8 mouse cellular contexts compared by ENCODE assay signal in the genomic region with DNA sequence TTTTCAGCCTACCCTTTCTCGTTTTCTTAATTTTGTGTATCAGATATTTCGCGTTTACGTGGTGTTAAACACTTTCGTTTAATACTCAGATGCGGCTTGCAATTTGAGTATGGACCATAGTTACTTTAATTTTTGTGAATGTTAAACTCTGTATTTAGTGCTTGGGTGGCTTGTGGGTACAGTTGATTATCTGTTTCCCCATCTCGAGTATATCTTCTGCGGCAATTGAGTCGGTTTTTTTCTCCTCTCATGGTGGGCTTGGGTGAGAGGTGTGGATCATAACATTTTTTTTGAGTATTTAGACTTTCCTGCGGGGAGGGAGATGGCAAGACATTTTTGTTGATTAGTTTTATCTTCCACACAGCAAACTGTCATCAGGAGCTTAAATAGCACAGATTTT. TPM values are rescaled to one million over a fixed set of nuclear protein-coding genes. Genes with fewer than 3 reads are reported as not detected.
DNase-seq lines count a peak whose midpoint lies in the region; ATAC-seq and TF ChIP-seq lines count a peak whose summit lies in the region.

No protein-coding gene starts in this region.

- peaks cover 19% of the 10 kb centered on the region for H3K4me1 ChIP-seq in kidney, embryonic 16.5 days (ENCODE audit: insufficient read depth, low read length)
- peaks cover 31% of the 10 kb centered on the region for H3K4me1 ChIP-seq in embryonic facial prominence, embryonic 10.5 days
- H3K4me1 ChIP-seq in hindbrain, postnatal 0 days (ENCODE audit: insufficient read depth, low read length): no peaks in the 10 kb centered on the region; the same call in none of the 2 replicates
- peaks cover 11% of the 10 kb centered on the region; the same call in 1 of the 2 replicates for H3K4me1 ChIP-seq in midbrain, postnatal 0 days (ENCODE audit: insufficient read depth, low read length)

- no peaks in the 10 kb centered on the region for H3K9me3 ChIP-seq in kidney, embryonic 16.5 days (ENCODE audit: low read length)
- no peaks in the 10 kb centered on the region for H3K9me3 ChIP-seq in embryonic facial prominence, embryonic 10.5 days
- no peaks in the 10 kb centered on the region for H3K9me3 ChIP-seq in hindbrain, postnatal 0 days (ENCODE audit: low read length)
- H3K9me3 ChIP-seq in midbrain, postnatal 0 days (ENCODE audit: low read length): no peaks in the 10 kb centered on the region

- no peak overlapping the region for H3K27ac ChIP-seq in kidney, embryonic 16.5 days (ENCODE audit: low read length)
- H3K27ac ChIP-seq in embryonic facial prominence, embryonic 10.5 days (replicated peaks): peak overlapping the region; percentile 97
- 0 out of 2 replicates have a peak overlapping the region, but pooled peaks have one; percentile 99 for H3K27ac ChIP-seq in hindbrain, postnatal 0 days
- H3K27ac ChIP-seq in midbrain, postnatal 0 days (ENCODE audit: low read depth, low read length): peak overlapping the region; percentile 98; the same call in 1 of the 2 replicates

- H3K36me3 ChIP-seq in kidney, embryonic 16.5 days (ENCODE audit: insufficient read depth, low read length): peaks cover 8% of the 10 kb centered on the region
- H3K36me3 ChIP-seq in embryonic facial prominence, embryonic 10.5 days (replicated peaks): peaks cover 38% of the 10 kb centered on the region
- peaks cover 9% of the 10 kb centered on the region for H3K36me3 ChIP-seq in hindbrain, postnatal 0 days (ENCODE audit: insufficient read depth, low read length)
- H3K36me3 ChIP-seq in midbrain, postnatal 0 days (ENCODE audit: insufficient read depth, low read length): peaks cover 12% of the 10 kb centered on the region

- no peak for ATAC-seq in kidney, embryonic 16.5 days (ENCODE audit: low FRiP score, low TSS enrichment)
- no peak for ATAC-seq in hindbrain, postnatal 0 days
- ATAC-seq in midbrain, postnatal 0 days (ENCODE audit: low FRiP score): no peak

- H3K4me3 ChIP-seq in kidney, embryonic 16.5 days (ENCODE audit: low read length): peak overlapping the region; percentile 95
- H3K4me3 ChIP-seq in embryonic facial prominence, embryonic 10.5 days: peak overlapping the region; percentile 81
- peak overlapping the region; percentile 96 for H3K4me3 ChIP-seq in hindbrain, postnatal 0 days (ENCODE audit: low read length)
- H3K4me3 ChIP-seq in midbrain, postnatal 0 days (ENCODE audit: low read depth, low read length): peak overlapping the region; percentile 73

- TF ChIP-seq CTCF in hindbrain, postnatal 0 days (IDR thresholded peaks at IDR 0.05; ENCODE audit: low read depth): no peak
- no peak for TF ChIP-seq CTCF in midbrain, postnatal 0 days (IDR thresholded peaks at IDR 0.05)

- H3K9ac ChIP-seq in kidney, embryonic 16.5 days (replicated peaks; ENCODE audit: low read length): peak overlapping the region; percentile 89
- H3K9ac ChIP-seq in hindbrain, postnatal 0 days (replicated peaks; ENCODE audit: low read length): peak overlapping the region; percentile 90
- peak overlapping the region; percentile 91 for H3K9ac ChIP-seq in midbrain, postnatal 0 days (replicated peaks; ENCODE audit: low read length, poor library complexity, severe bottlenecking)

- 31% methylated on average over 10 of the region's 10 CpGs for WGBS in kidney, embryonic 16.5 days
- 46% methylated on average over 10 of the region's 10 CpGs for WGBS in embryonic facial prominence, embryonic 10.5 days
- WGBS in hindbrain, postnatal 0 days: 39% methylated on average over 10 of the region's 10 CpGs
- WGBS in midbrain, postnatal 0 days: 46% methylated on average over 10 of the region's 10 CpGs

- H3K4me2 ChIP-seq in kidney, embryonic 16.5 days (replicated peaks; ENCODE audit: low read depth, low read length): peak overlapping the region; percentile 54
- peak overlapping the region; percentile 92 for H3K4me2 ChIP-seq in hindbrain, postnatal 0 days (ENCODE audit: low read depth, low read length)
- peak overlapping the region; percentile 51 for H3K4me2 ChIP-seq in midbrain, postnatal 0 days (ENCODE audit: low read depth, low read length, poor library complexity, severe bottlenecking)

- DNase-seq in kidney, postnatal 36 days: no peak
- DNase-seq in embryonic facial prominence, embryonic 10.5 days (ENCODE audit: low spot score): no peak
- no peak for DNase-seq in hindbrain, postnatal 0 days (ENCODE audit: low spot score)
- DNase-seq in midbrain, postnatal 0 days (ENCODE audit: low spot score): no peak
- DNase-seq in right cerebral cortex, postnatal 25 days: no peak
- DNase-seq in urinary bladder, adult 18-20 months (ENCODE audit: low spot score in 2 of 2): no peak
- no peak for DNase-seq in kidney, adult 9 months

- no peaks in the 10 kb centered on the region for H3K27me3 ChIP-seq in kidney, embryonic 16.5 days (ENCODE audit: insufficient read depth, low read length)
- no peaks in the 10 kb centered on the region for H3K27me3 ChIP-seq in embryonic facial prominence, embryonic 10.5 days (replicated peaks; ENCODE audit: low read depth, poor library complexity, severe bottlenecking)
- no peaks in the 10 kb centered on the region for H3K27me3 ChIP-seq in hindbrain, postnatal 0 days (ENCODE audit: insufficient read depth, low read length)
- H3K27me3 ChIP-seq in midbrain, postnatal 0 days (ENCODE audit: insufficient read depth, low read length): no peaks in the 10 kb centered on the region

RNA-seq across cellular contexts. Expression of a gene that starts 1.4 kb away (rescaled TPM):
- polyA plus RNA-seq in kidney, embryonic 16.5 days (2015; fragmentation: Nextera tagmentation; extraction: Ambion mirVana): 729 and 742 TPM in 2 replicates
- polyA plus RNA-seq in embryonic facial prominence, embryonic 10.5 days (2016; fragmentation: Nextera tagmentation; extraction: Ambion mirVana): 890 and 902 TPM in 2 replicates
- total RNA-seq in hindbrain, postnatal 0 days (2014; rRNA removed): 228 and 253 TPM in 2 replicates
- 454 and 491 TPM in 2 replicates for polyA plus RNA-seq in hindbrain, postnatal 0 days (2015; fragmentation: Nextera tagmentation; extraction: Ambion mirVana)
- 196 and 259 TPM in 2 replicates for total RNA-seq in midbrain, postnatal 0 days (2014; rRNA removed)
- 460 and 484 TPM in 2 replicates for polyA plus RNA-seq in midbrain, postnatal 0 days (2015; fragmentation: Nextera tagmentation; extraction: Ambion mirVana)

RNA-seq across cellular contexts. Expression of a gene that starts 2.0 kb away (rescaled TPM):
- 38.8 and 41.2 TPM in 2 replicates for polyA plus RNA-seq in kidney, embryonic 16.5 days (2015; fragmentation: Nextera tagmentation; extraction: Ambion mirVana)
- polyA plus RNA-seq in embryonic facial prominence, embryonic 10.5 days (2016; fragmentation: Nextera tagmentation; extraction: Ambion mirVana): 23.8 and 26.8 TPM in 2 replicates
- 38.7 and 45.6 TPM in 2 replicates for total RNA-seq in hindbrain, postnatal 0 days (2014; rRNA removed)
- polyA plus RNA-seq in hindbrain, postnatal 0 days (2015; fragmentation: Nextera tagmentation; extraction: Ambion mirVana): 56.8 and 62.8 TPM in 2 replicates
- 36.0 and 57.0 TPM in 2 replicates for total RNA-seq in midbrain, postnatal 0 days (2014; rRNA removed)
- 54.8 and 64.1 TPM in 2 replicates for polyA plus RNA-seq in midbrain, postnatal 0 days (2015; fragmentation: Nextera tagmentation; extraction: Ambion mirVana)

RNA-seq across cellular contexts. Expression of a gene that starts 11.0 kb away (rescaled TPM):
- 74.8 and 77.8 TPM in 2 replicates for polyA plus RNA-seq in kidney, embryonic 16.5 days (2015; fragmentation: Nextera tagmentation; extraction: Ambion mirVana)
- polyA plus RNA-seq in embryonic facial prominence, embryonic 10.5 days (2016; fragmentation: Nextera tagmentation; extraction: Ambion mirVana): 88.3 and 97.5 TPM in 2 replicates
- 31.9 and 37.5 TPM in 2 replicates for total RNA-seq in hindbrain, postnatal 0 days (2014; rRNA removed)
- 48.1 and 48.6 TPM in 2 replicates for polyA plus RNA-seq in hindbrain, postnatal 0 days (2015; fragmentation: Nextera tagmentation; extraction: Ambion mirVana)
- 38.1 and 43.6 TPM in 2 replicates for total RNA-seq in midbrain, postnatal 0 days (2014; rRNA removed)
- polyA plus RNA-seq in midbrain, postnatal 0 days (2015; fragmentation: Nextera tagmentation; extraction: Ambion mirVana): 48.8 and 49.8 TPM in 2 replicates

RNA-seq across cellular contexts. Expression of a gene that starts 11.2 kb away (rescaled TPM):
- 54.9 and 60.6 TPM in 2 replicates for polyA plus RNA-seq in kidney, embryonic 16.5 days (2015; fragmentation: Nextera tagmentation; extraction: Ambion mirVana)
- 56.9 and 58.1 TPM in 2 replicates for polyA plus RNA-seq in embryonic facial prominence, embryonic 10.5 days (2016; fragmentation: Nextera tagmentation; extraction: Ambion mirVana)
- 30.1 and 43.2 TPM in 2 replicates for total RNA-seq in hindbrain, postnatal 0 days (2014; rRNA removed)
- 50.8 and 54.4 TPM in 2 replicates for polyA plus RNA-seq in hindbrain, postnatal 0 days (2015; fragmentation: Nextera tagmentation; extraction: Ambion mirVana)
- total RNA-seq in midbrain, postnatal 0 days (2014; rRNA removed): 28.9 and 32.2 TPM in 2 replicates
- 47.4 and 48.4 TPM in 2 replicates for polyA plus RNA-seq in midbrain, postnatal 0 days (2015; fragmentation: Nextera tagmentation; extraction: Ambion mirVana)

RNA-seq across cellular contexts. Expression of a gene that starts 26.4 kb away (rescaled TPM):
- polyA plus RNA-seq in kidney, embryonic 16.5 days (2015; fragmentation: Nextera tagmentation; extraction: Ambion mirVana): 15.6 and 17.0 TPM in 2 replicates
- polyA plus RNA-seq in embryonic facial prominence, embryonic 10.5 days (2016; fragmentation: Nextera tagmentation; extraction: Ambion mirVana): 18.1 and 23.2 TPM in 2 replicates
- total RNA-seq in hindbrain, postnatal 0 days (2014; rRNA removed): 36.6 and 38.3 TPM in 2 replicates
- polyA plus RNA-seq in hindbrain, postnatal 0 days (2015; fragmentation: Nextera tagmentation; extraction: Ambion mirVana): 41.9 and 50.2 TPM in 2 replicates
- 23.3 and 39.1 TPM in 2 replicates for total RNA-seq in midbrain, postnatal 0 days (2014; rRNA removed)
- polyA plus RNA-seq in midbrain, postnatal 0 days (2015; fragmentation: Nextera tagmentation; extraction: Ambion mirVana): 29.3 and 32.1 TPM in 2 replicates
